Mouse (Mus musculus): Measurements from ENCODE around the gene Il10ra.

DNA sequence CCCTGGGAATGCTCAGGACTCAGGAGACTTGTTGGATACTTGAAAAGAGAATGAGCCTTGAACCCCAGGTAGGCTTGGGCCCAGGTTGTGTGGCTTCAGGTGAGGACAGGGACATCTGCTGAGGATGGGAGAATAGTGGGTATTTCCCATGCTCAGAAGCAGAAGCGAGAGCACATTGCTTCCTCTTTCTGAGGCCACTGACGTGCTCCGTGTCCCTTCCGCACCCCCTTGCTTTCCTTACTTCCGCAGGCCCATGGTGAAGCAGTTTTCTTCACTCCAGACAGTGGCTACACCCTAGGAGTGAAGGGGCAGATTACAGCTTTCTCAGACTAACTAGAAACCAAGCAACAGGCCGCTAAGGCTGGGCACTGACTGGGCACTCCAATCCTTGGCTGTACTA, 22.9 kb downstream of the Il10ra start:
- TF ChIP-seq EP300 (optimal IDR thresholded peaks at IDR 0.05), result no peak
- no peak for TF ChIP-seq CTCF (IDR thresholded peaks at IDR 0.05; ENCODE audit: low read depth)
